Mouse (Mus musculus): ENCODE data around the gene Lingo3. TPM values are rescaled to one million over a fixed set of nuclear protein-coding genes. Genes with fewer than 3 reads are reported as not detected.

Lingo3 gene
- 1.7 and 2.1 TPM in 2 replicates for polyA plus RNA-seq (2016; fragmentation: Nextera tagmentation; extraction: Ambion mirVana)

GRCm38 (mm10) chr10:80843931-80844547 is at the start of gene Lingo3:
Gene Lingo3 (minus strand): TSS chr10:80844039.
- Histone ChIP-seq H3K36me3 (no peaks in the 10 kb centered on the region), H3K9me3 (no peaks in the 10 kb centered on the region), H3K4me1 (peaks cover 10% of the 10 kb centered on the region), H3K4me2 (replicated peaks) (peak within 1 kb of the TSS; percentile 94), H3K27ac (no peak within 1 kb of the TSS), H3K4me3 (peak within 1 kb of the TSS; percentile 54), H3K9ac (peak within 1 kb of the TSS; percentile 65), H3K27me3 (peaks cover 52% of the 10 kb centered on the region)
- 3% methylated on average over 51 of the region's 51 CpGs for WGBS
- ATAC-seq (ENCODE audit: insufficient number of reproducible peaks, insufficient read depth, low FRiP score, low TSS enrichment) = no peak

DNA sequence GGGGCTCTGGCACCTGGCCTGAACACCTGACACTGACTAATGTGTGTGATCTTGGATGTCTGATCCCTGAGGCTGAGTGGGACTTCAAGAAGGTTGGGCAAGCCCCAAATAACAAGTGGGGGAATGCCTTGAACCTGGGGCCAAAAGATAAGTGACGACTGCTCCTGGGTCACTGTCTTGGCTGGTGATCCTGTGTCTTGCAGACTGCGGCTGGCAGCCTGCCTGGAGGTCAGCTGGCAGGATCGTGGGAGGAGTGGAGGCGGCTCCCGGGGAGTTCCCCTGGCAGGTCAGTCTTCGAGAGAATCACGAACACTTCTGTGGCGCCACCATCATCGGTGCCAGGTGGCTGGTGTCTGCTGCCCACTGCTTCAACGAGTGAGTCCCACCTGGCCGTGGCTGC is 43.3 kb upstream of the Lingo3 start:
- H3K4me1 ChIP-seq = no peaks in the 10 kb centered on the region
- H3K36me3 ChIP-seq = no peaks in the 10 kb centered on the region
- ATAC-seq (ENCODE audit: insufficient number of reproducible peaks, insufficient read depth, low FRiP score, low TSS enrichment) = no peak
- H3K9me3 ChIP-seq = 0 out of 2 replicates have a peak, but pooled peaks cover 3% of the 10 kb centered on the region
- H3K4me3 ChIP-seq = no peak overlapping the region
- peaks cover 25% of the 10 kb centered on the region for H3K27me3 ChIP-seq
- no peak overlapping the region for H3K9ac ChIP-seq
- no peak overlapping the region for H3K27ac ChIP-seq
- WGBS = 74% methylated on average over 11 of the region's 11 CpGs
- H3K4me2 ChIP-seq (replicated peaks) = no peak overlapping the region

DNA sequence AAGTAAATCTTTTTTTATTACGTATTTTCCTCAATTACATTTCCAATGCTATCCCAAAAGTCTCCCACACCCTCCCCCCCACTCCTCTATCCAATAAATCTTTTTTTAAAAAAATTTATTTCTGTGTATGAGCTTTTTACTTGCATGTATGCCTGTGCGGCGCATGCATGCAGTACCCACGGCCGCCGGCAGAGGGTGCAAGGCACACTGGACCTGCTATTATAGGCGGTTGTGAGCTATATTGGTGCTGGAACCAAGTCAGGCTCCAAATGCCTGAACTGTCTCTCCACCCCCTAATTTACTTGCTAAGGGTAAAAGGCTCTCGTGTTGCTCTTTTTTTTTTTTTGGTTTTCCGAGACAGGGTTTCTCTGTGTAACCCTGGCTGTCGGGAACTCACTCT is 37.5 kb upstream of the Lingo3 start:
- H3K9ac ChIP-seq = no peak overlapping the region
- WGBS = 24% methylated on average over 10 of the region's 10 CpGs
- no peak for ATAC-seq (ENCODE audit: insufficient number of reproducible peaks, insufficient read depth, low FRiP score, low TSS enrichment)
- H3K9me3 ChIP-seq = no peaks in the 10 kb centered on the region
- no peak overlapping the region for H3K27ac ChIP-seq
- H3K36me3 ChIP-seq = no peaks in the 10 kb centered on the region
- no peaks in the 10 kb centered on the region for H3K27me3 ChIP-seq
- no peak overlapping the region for H3K4me2 ChIP-seq (replicated peaks)
- H3K4me1 ChIP-seq = no peaks in the 10 kb centered on the region
- H3K4me3 ChIP-seq = no peak overlapping the region

GRCm38 (mm10) chr10:80880901-80881300 is 37.1 kb upstream of the Lingo3 start:
- no peaks in the 10 kb centered on the region for H3K4me1 ChIP-seq
- H3K4me3 ChIP-seq = no peak overlapping the region
- ATAC-seq (ENCODE audit: insufficient number of reproducible peaks, insufficient read depth, low FRiP score, low TSS enrichment) = no peak
- 79% methylated on average over 2 of the region's 2 CpGs for WGBS
- H3K27me3 ChIP-seq = no peaks in the 10 kb centered on the region
- H3K36me3 ChIP-seq = no peaks in the 10 kb centered on the region
- no peaks in the 10 kb centered on the region for H3K9me3 ChIP-seq
- no peak overlapping the region for H3K9ac ChIP-seq
- H3K4me2 ChIP-seq (replicated peaks) = no peak overlapping the region
- H3K27ac ChIP-seq = no peak overlapping the region

GRCm38 (mm10) chr10:80880131-80880641 is 36.3 kb upstream of the Lingo3 start:
- Histone ChIP-seq H3K9me3 (no peaks in the 10 kb centered on the region), H3K4me1 (no peaks in the 10 kb centered on the region), H3K4me3 (no peak overlapping the region), H3K36me3 (no peaks in the 10 kb centered on the region), H3K9ac (no peak overlapping the region), H3K27ac (no peak overlapping the region), H3K27me3 (no peaks in the 10 kb centered on the region), H3K4me2 (replicated peaks) (no peak overlapping the region)
- ATAC-seq (ENCODE audit: insufficient number of reproducible peaks, insufficient read depth, low FRiP score, low TSS enrichment) = no peak
- WGBS = 20% methylated on average over 5 of the region's 5 CpGs

DNA sequence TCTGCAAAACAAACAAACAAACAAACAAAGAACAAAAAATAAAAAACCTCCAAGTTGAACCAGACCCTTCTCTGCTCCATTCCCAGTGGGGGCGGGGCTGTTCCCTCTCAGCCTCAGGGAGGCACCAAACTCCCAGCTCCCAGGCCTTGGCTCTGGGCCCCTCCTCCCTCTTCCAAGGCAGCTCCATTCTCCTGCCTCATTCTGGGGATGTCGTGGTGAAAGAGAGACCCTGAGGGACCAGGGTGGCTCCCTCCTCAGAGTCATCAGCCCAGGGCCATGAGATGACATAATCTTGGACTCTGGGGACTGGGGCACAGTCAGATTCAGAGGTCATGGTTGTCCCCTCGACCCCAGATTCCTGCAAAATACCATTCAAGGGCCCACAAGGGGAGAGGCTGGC is 32.8 kb upstream of the Lingo3 start:
- Histone ChIP-seq H3K9me3 (no peaks in the 10 kb centered on the region), H3K27me3 (no peaks in the 10 kb centered on the region), H3K9ac (no peak overlapping the region), H3K27ac (no peak overlapping the region), H3K4me1 (no peaks in the 10 kb centered on the region), H3K36me3 (no peaks in the 10 kb centered on the region), H3K4me2 (replicated peaks) (no peak overlapping the region), H3K4me3 (no peak overlapping the region)
- WGBS = 29% methylated on average over 3 of the region's 3 CpGs
- ATAC-seq (ENCODE audit: insufficient number of reproducible peaks, insufficient read depth, low FRiP score, low TSS enrichment) = no peak

GRCm38 (mm10) chr10:80876028-80876427 is 32.2 kb upstream of the Lingo3 start:
- no peak overlapping the region for H3K9ac ChIP-seq
- no peaks in the 10 kb centered on the region for H3K9me3 ChIP-seq
- H3K4me2 ChIP-seq (replicated peaks) = no peak overlapping the region
- H3K27ac ChIP-seq = no peak overlapping the region
- 30% methylated on average over 5 of the region's 5 CpGs for WGBS
- H3K4me1 ChIP-seq = no peaks in the 10 kb centered on the region
- H3K4me3 ChIP-seq = no peak overlapping the region
- H3K27me3 ChIP-seq = no peaks in the 10 kb centered on the region
- ATAC-seq (ENCODE audit: insufficient number of reproducible peaks, insufficient read depth, low FRiP score, low TSS enrichment) = no peak
- H3K36me3 ChIP-seq = no peaks in the 10 kb centered on the region

DNA sequence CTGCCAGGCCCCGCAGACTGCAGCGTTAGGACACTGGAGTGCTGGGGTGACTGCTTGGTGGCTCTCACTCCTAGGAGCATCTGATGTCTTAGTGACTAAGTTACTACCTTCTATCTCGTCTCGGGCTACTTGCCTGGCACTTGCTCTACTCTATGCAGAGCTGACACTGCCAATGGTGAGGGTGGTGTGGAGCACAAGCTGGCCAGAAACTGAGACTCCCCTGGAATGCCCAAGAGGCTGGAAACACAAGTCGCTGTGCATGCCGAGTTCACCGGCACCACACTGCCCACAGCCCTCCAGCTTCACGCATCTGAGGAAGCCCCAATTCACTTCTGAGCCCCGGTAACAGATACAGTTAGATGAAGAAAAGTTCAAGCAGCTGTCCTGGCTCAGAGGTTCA is 30.2 kb upstream of the Lingo3 start:
- H3K4me3 ChIP-seq = no peak overlapping the region
- no peaks in the 10 kb centered on the region for H3K9me3 ChIP-seq
- H3K4me2 ChIP-seq (replicated peaks) = no peak overlapping the region
- H3K27me3 ChIP-seq = no peaks in the 10 kb centered on the region
- no peaks in the 10 kb centered on the region for H3K36me3 ChIP-seq
- H3K27ac ChIP-seq = no peak overlapping the region
- H3K9ac ChIP-seq = no peak overlapping the region
- WGBS = 85% methylated on average over 9 of the region's 9 CpGs
- no peaks in the 10 kb centered on the region for H3K4me1 ChIP-seq
- no peak for ATAC-seq (ENCODE audit: insufficient number of reproducible peaks, insufficient read depth, low FRiP score, low TSS enrichment)

DNA sequence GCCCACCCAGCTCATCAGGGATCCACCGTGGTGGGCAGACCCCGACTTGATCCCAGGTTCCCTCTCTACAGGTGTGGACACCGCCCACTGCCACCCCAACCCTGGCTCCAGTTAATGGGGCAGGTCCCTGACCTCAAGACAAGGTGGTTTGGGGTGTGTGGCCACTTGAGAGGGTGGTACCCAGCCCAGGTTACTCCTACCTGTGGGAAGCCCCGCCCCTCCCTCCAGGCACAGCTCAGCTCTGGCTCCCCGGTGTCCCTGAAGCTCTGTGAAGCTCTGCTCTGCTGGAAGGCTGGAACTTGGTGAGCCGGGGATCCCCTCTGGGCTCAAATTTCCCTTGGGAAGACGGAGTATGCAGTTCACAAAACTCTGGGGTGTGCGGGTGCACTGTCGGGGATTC is 27.7 kb upstream of the Lingo3 start, which contains the start of gene Tmprss9:
Gene Tmprss9 (plus strand): TSS at position 268 of the 400 bp plus-strand sequence.
- no peaks in the 10 kb centered on the region for H3K9me3 ChIP-seq
- H3K36me3 ChIP-seq = peaks cover 18% of the 10 kb centered on the region
- no peak within 1 kb of the TSS for H3K4me3 ChIP-seq
- ATAC-seq (ENCODE audit: insufficient number of reproducible peaks, insufficient read depth, low FRiP score, low TSS enrichment) = no peak
- WGBS = 29% methylated on average over 9 of the region's 9 CpGs
- H3K4me1 ChIP-seq = no peaks in the 10 kb centered on the region
- no peaks in the 10 kb centered on the region for H3K27me3 ChIP-seq
- no peak within 1 kb of the TSS for H3K9ac ChIP-seq
- no peak within 1 kb of the TSS for H3K27ac ChIP-seq
- H3K4me2 ChIP-seq (replicated peaks) = no peak within 1 kb of the TSS

DNA sequence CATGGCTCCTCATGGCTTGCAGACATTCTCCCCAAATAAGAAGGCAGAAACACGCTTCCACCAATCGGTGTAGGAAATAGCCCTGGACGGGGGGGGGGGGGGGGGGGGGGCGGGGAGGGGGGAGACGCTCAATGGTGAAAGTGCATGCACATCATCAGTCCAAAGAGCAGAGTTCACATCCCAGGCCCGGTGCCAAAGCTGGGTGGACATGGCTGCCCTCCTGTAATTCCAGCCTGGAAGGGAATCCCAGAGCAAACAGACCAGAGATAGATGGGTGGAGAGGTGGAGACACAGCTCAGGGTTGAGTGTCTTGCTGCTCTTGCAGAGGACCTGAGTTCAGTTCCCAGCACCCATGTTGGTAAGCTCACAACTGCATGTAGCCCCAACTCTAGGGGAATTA is 27.2 kb upstream of the Lingo3 start:
- H3K4me2 ChIP-seq (replicated peaks) = no peak overlapping the region
- no peak overlapping the region for H3K9ac ChIP-seq
- H3K27me3 ChIP-seq = no peaks in the 10 kb centered on the region
- H3K36me3 ChIP-seq = peaks cover 23% of the 10 kb centered on the region
- no peak overlapping the region for H3K4me3 ChIP-seq
- no peaks in the 10 kb centered on the region for H3K4me1 ChIP-seq
- WGBS = 92% methylated on average over 1 of the region's 6 CpGs
- H3K27ac ChIP-seq = no peak overlapping the region
- no peaks in the 10 kb centered on the region for H3K9me3 ChIP-seq
- no peak for ATAC-seq (ENCODE audit: insufficient number of reproducible peaks, insufficient read depth, low FRiP score, low TSS enrichment)

GRCm38 (mm10) chr10:80864446-80864845 is 20.6 kb upstream of the Lingo3 start:
- no peak overlapping the region for H3K27ac ChIP-seq
- peaks cover 60% of the 10 kb centered on the region for H3K36me3 ChIP-seq
- 91% methylated on average over 16 of the region's 16 CpGs for WGBS
- H3K27me3 ChIP-seq = no peaks in the 10 kb centered on the region
- H3K4me1 ChIP-seq = no peaks in the 10 kb centered on the region
- no peak for ATAC-seq (ENCODE audit: insufficient number of reproducible peaks, insufficient read depth, low FRiP score, low TSS enrichment)
- no peaks in the 10 kb centered on the region for H3K9me3 ChIP-seq
- H3K4me2 ChIP-seq (replicated peaks) = no peak overlapping the region
- H3K4me3 ChIP-seq = no peak overlapping the region
- no peak overlapping the region for H3K9ac ChIP-seq

DNA sequence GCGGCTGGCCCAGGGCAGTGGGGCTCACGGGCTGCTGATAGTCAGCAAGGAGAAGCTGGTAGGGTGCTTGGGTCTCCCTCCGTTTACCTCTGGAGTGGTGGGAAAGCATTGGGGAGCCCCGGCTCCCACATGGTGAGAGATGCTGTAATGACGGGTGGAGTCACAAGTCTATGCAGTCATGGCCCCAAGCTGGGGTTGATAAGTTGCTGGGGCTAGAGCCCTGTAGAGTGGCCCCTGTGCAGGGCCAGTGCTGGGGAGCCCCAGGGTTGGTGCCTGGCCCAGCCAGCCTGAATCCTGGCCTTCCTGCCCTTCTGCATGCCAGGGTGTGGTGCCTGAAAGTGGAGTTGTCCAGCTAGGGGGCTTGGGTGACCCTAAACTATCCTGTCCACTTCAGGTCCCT is 18.5 kb upstream of the Lingo3 start:
- Histone ChIP-seq H3K36me3 (peaks cover 50% of the 10 kb centered on the region), H3K27ac (no peak overlapping the region), H3K4me3 (no peak overlapping the region), H3K9ac (no peak overlapping the region), H3K9me3 (no peaks in the 10 kb centered on the region), H3K27me3 (no peaks in the 10 kb centered on the region), H3K4me1 (peaks cover 5% of the 10 kb centered on the region; the same call in 1 of the 2 replicates), H3K4me2 (replicated peaks) (no peak overlapping the region)
- whole genome bisulfite sequencing = 91% methylated on average over 5 of the region's 5 CpGs
- ATAC-seq (ENCODE audit: insufficient number of reproducible peaks, insufficient read depth, low FRiP score, low TSS enrichment) = no peak

All from embryonic facial prominence, embryonic 12.5 days (tissue).